Mouse (Mus musculus): ENCODE data around the gene Gch1.
"Not testable (repeated sequence)": the region's sequence is repeated elsewhere in the genome, so short reads cannot be mapped to it uniquely, and the experiment has no call there.

Gch1 gene

DNA sequence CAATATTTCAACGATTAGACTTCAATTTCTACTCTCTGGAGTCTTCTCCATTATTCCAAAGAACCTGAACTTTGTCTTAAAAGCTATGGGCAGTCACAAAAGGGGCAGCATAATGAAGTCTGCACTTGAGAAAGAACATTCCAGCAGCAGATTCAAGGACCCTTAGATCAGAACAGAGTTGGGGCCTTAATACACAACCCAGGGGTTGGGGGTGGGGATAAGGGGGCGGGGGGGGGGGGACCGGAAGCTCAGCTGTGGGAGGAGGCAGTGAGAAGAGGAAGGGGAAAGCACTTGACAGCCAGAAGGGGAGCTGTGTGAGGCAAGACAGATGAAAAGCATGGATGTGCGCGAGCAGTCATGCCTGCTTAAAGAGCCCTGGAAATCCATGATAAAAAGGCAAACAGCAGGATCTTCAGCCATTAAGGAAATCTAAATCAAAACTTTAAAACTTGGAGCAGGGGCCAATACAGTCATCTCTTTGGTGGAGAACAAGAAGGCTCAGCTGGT, 27.2 kb downstream of the Gch1 start:
- no peak for DNase-seq

DNA sequence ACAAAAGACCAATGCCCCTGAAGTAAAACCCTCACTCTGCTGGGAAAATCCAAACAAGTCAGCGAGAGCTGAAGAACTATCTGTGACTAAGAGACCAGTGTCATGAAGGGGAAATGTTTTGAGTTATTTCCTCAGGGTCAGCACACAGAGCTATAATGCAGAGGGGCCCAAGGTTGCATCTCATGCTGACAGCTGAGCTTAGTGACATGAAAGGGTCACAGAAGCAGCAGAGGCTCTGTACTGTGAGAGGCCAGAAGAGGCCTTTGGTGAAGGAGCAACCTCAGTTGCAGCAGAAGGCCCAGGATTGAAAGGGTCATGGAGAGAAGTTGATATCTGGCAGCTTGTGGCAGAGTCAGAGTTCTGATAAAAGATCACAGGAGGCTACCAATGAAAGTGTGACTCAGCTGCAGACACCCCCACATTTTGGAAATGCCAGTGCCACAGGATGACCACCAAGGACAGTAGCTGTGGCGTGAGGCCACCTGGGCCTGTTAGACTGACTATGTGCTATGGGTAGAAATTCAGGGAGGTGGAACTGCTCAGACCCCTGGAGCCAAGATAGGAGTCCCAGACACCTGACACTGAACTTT, 29.1 kb downstream of the Gch1 start:
- DNase-seq, result no peak

DNA sequence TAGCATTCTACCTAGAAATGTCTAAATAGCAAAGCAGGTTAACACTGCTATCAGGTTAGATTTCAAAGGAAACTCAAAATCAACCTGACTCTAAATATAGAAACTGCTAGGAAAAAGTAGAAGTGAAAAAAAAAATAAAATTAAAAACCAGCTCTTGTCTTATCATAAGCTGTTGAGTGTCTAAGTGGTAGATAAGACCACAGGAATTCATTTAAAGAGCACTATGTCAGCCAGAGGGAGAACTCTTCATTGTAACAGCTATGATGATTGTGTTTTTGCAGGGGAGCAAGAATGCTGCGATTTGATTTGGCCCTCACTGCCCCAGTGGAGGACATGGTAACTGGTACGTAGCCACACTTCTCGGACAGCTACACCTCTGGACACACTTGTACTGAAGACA, 34.9 kb downstream of the Gch1 start:
- no peak for DNase-seq

DNA sequence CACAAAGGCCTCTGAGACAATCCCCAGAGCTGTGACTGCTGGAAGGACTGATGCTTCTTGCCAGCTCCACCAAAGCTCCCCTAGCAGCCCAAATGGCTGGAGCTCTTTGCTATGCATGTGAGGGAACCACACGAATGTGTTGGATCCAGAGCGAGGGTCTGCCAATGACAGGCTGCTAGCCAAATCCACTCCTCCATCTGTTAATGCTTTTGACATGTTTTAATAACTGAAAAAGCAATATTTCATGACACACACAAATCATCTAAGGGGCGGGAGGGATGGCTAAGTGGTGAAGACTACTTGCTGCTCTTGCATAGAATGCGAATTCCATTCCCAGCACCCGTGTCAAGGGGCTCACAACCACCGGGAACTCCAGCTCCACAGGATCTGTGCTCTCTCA, 37.9 kb downstream of the Gch1 start:
- DNase-seq, result no peak

DNA sequence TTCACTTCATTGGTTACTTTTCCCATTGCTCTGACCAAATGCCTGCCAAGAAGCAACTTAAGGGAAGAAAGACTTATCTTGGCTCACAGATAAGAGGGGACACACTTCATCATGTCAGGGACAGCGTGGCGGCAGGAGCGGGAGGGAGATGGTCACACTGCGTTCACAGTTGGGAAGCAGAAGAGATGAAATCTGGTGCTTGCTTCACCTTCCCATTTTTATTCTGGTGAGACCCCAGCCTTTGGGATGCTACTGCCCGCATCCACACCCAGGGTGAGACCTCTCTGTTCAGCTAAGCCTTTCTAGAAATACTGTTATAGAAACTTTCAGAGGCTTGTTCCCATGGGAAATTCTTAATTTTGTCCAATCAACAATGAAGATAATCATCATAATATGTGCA, 44.9 kb downstream of the Gch1 start:
- no peak for DNase-seq

DNA sequence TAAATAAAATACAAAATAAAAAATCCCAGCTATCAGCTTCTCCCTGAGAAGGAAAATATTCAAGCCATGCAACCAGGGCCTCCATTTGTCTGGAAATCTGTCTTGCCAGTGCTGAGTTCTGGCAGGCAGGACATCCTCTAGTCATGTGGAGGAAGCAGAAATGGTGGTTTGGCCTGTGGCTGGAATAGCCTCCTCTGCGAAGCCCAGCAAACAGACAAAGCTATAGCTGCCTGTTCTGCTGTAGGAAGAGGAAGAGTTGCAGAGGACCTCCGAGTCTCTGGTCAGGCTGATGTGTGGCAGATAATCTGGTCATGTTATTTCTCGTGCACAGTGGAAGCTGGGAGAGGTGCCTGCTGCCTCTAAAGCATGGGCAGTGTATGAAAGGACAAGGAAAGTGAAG, 50.4 kb downstream of the Gch1 start:
- no peak for DNase-seq

DNA sequence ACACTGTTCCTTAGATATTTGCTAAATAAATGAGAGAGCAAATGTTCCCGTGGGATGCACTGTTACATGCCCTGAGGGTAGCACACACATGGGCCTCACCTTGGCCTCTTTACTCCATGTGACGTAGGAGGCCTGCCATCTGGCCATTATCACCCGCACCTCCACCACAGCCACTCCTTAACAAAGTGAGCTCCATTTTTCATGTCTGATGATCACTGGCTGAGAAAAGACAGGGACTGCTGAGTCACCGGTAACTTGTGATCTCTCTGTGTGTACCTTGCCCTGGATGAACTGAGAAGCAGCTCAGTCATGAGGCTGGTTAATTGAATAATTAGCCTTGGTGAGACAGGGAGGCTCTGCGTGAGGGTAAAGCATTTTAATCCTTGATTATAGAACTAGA, 52.6 kb downstream of the Gch1 start:
- peak in 1 of 2 experiments; percentile 14 for DNase-seq

DNA sequence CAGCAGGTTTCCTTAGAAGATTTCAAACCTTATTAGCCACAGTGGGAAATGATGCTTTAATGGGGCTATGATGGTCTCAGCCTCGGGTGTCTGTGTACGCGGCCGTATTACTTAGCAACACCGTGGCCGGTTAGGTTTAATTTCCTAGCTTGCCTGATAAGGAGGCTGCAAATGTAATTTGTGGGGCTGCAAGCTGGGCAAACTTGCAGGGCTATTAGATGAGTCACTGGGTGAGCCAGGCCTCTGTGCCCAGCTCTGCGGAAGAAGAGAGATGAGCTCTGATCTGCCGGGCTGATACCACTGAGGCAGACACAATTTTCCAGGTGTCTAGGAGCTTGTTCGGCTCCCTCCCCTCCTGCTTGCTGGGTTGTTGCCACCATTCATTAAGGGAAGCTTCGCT, 55.3 kb downstream of the Gch1 start:
- DNase-seq, result no peak

DNA sequence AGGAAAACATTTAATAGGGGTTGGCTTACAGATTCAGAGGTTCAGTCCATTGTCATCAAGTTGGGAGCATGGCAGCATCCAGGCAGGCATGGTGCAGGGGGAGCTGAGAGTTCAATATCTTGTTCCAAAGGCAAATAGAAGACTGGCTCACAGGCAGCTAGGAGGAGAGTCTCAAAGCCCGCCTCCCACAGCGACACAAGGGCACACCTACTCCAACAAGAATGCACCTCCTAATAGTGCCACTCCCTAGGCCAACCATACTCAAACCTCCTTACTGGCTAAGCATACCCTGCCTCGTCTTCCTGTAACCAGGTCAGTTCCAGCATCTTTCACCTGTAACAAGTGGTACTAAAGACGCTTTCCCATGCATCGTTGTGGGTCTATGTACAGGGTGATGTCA, 61.2 kb downstream of the Gch1 start:
- no peak for DNase-seq

DNA sequence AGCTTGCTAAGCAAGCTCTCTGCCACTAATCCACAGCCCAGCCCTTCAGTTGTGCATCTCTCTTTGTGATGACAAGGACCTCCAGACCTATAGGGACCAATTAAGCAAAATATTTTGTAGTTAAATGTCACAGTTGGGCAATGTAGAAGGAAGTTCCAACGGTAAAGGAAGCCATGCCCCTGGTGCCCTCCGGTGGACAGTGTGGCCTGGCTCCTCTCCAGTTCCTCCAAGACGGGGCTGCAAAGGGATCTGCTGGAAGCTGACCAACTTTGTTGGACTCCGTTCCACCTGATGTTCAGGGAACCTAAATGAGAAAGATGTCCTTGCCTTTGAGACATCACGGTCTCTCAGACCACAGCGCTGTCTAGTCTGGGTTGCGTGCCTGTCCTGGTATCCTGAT, 71.7 kb downstream of the Gch1 start:
- peak; percentile 19 to 45 for DNase-seq

DNA sequence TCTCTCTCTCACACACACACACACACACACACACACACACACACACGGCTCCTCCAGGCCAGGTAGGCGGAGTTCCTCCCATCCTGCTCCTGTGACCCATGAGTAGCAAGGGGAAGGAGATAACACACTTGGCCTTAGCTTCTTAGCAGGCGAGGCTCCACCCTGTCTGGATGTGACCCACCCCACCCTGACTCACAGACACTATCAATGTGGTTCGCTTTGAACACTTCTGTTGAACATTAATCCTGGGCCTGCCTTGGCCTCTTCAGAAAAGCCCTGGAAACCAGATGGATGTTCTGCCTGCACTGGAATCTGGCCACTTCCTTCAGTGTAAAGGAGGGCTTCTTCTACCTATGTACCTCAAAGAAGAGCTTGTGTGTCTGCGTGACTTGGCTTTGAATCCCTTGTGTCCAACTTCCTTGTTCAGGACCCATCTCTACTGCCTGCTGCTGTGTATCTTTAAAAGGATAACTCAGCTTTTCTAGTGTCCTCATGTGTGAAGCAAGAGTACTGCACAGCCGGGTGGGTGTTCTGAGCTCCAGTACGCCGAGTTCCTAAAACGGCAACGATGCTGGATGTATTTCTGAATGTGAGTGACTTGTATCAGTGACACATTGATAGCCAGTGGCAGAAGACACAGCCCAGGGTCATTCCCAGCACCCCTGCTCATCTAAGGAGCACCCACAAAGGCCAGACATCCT, 73.0 kb downstream of the Gch1 start:
- no peak for DNase-seq

DNA sequence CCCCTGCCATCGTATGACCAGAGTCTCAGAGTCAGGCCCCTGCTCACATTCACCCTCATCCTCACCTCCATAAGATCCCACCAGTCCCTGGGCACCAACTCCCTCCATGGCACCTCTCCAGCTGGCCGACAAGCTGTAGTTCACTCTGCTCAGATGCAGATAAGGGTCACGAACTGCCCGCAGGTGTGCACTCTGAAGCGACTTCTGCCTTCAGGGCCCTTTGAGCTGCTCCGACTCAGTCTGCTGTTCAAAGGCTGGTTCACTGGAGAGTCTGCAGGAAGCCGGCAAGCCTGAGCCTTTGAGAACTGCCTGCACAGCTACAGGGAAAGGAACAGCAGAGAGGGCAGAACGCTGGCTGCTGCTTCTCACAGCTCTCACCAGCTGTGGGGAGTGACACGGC, 74.1 kb downstream of the Gch1 start:
- no peak for DNase-seq

DNA sequence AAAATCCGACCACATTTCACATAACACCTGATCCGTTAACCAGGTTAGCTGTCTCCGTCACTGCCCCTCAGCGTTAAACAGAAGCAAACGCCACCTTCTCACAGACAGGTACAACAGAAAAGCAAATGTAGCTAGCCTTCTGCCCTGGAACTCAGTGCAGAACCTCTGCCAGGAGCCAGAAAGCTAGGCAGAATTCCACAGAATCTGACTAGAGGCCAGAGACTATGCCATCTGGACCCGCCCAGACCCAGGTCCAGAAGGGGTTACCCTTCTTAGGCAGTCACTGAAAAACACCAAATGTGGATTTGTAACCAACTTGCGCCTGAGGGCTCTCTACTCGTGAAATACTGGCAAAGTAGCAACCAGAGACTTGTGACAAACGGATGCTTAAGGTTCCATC, 77.9 kb downstream of the Gch1 start:
- DNase-seq, result no peak

DNA sequence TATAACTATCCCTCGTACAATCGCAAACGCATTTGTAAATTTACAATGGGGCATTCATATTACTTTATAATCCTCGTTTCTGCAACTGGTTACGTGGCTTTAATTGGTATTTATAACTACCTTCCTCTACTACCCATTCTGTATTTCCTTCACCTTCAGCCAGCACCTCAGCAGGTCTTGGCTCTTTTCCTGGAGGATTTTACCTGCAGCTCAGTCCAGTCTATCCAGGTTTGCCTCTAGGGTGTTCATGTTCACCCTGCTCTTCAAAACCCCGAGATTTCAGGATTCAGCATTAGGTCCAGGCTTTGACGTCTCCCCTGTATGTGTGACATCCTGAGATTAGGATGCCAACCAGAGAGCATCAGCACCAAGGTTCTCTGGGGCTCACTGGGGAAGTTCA, 78.8 kb downstream of the Gch1 start:
- DNase-seq, result not testable (repeated sequence)

DNA sequence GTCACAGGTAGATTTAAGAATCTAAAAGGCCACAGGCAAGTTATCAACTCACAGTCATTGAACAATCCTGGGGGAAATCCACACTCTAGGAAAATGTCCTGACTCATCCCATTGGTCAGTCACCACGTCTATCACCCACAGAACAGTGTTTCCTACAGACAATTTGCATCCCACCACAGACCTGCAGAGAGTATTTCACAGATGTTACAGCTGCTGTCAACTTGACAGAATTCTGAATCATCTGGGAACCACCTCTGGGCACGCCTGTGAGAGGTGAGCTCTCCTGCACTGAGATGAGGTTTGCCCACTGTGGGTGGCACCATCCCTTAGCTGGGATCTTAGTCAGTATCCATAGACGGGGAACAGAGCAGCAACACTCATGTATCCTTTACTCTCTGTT, 81.8 kb downstream of the Gch1 start:
- no peak for DNase-seq

DNA sequence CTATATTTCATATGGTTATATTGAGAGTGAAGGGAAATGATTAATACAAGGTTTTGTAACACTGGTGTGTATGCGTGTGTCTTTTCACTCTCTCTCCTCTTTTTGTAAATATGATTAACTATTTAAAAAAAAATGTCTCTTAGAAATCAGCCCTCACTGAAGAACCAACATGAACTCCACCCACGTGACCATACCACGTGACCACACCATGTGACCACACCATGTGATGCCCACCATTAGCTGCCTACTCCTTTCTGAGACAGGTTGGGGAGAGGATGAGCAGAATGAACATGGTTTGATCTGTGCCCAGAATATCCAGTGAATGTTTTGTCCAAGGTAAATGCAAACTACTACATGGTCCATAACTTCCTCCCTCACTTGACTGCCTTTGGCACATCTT, 83.5 kb downstream of the Gch1 start:
- DNase-seq, result no peak

DNA sequence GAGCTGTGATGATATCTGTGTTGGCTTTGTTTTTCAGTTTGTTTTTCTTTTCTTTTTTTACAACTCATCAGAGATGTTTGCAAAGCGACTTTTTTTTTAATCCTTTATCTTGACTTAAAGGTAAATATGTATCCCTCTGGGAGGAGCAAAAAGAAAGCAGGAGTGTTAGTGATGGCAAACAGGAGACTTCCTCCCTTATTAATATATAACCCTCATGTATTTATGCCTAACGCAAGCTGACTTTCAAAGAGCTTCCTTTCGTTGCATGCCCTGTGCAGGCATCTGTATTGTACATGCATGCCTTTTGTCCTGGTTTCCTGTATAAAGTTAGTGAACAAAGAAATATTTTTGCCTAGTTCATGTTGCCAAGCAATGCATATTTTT, 84.0 kb downstream of the Gch1 start:
- DNase-seq, result no peak

DNA sequence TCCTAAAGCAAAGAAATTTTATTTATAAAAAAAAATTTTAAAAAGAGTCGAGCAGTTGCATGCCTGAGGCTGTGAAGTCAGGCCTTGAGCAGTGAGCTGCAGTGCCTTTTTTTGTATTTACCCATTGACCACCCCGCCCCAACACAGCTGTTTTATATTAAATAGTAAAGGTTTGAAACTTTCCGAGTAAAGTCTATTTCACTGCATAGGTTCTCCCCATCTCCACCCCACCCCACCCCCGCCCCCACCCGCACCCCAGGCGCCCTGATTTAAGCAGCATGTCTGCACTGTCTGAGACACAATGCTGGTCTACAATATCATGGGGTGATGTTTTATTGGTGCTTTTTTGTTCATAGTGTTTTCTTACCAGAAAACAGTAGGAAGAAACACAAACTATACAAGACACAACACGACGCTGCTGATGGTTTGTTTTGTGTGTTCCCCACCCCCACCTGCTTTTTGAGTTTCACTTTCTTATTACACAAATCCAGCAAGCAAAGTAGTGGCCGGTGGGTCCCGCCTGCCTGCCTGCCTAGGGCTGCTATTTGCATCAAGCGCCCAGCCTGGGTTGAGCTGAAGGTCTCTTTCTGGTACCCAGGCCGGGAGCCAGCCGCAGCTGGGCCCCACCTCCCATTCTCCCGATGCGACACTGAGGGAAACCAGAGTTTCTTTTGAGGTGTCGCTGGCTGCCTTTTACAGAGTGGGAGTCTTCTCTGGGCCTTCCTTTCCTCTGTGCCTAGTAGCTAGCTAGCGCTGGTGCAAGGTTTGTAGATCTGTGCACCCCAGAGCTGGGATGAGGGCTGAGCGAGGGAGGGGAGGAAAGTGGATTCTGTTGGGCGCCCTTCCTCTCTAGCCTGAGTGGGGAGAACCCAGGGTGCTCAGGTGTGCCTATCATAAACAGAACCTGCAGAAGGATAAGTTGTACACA, 84.7 kb downstream of the Gch1 start:
- peak in 1 of 2 experiments; percentile 16 for DNase-seq

Measured in kidney, postnatal 4 days (tissue).